Mouse (Mus musculus): ENCODE measurements around the gene Ubap2. TPM values are rescaled to one million over a fixed set of nuclear protein-coding genes. Genes with fewer than 3 reads are reported as not detected.

The Ubap2 gene
- total RNA-seq, 4 experiments from 2014 or later, result 52.5 to 65.4 (median 57.5) TPM

DNA sequence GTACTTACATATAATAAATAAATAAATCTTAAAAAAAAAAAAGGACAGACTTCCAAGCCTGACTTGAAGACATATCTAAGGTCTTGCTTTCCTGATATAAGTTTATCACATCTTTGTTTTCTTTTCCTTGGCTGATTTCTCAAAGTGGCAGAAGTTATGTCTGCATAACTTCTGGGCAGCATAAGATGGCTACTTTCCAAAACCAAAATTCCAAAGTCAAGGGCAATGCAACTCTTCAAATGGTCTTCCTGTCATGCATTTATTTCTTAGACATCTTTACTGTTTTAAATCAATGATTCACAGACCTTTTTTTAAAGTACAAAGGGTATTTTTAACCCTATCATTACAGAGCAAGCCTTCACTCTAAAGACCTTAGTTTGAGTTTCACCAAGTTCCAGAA, 14.3 kb downstream of the Ubap2 start:
- no peak for DNase-seq (ENCODE audit: low spot score)

DNA sequence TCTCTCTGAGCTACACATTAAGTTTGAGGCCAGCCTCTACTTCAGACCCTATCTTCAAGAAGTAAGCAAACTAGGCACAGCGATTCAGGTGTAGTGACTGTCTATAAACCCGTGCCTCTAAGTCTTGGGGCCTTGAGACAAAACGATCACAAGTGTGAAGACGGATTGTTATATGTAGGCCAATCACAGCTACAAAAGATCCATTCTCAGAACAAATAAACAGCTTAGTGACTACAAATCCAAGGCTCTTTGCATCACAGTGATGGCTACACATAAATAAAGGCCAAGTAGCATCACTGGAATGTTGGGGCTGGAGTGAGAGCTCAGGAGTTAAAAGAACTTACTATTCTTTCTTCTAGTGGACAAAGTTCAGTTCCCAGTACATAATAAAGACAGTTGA, 15.9 kb downstream of the Ubap2 start:
- DNase-seq (ENCODE audit: low spot score), result no peak

DNA sequence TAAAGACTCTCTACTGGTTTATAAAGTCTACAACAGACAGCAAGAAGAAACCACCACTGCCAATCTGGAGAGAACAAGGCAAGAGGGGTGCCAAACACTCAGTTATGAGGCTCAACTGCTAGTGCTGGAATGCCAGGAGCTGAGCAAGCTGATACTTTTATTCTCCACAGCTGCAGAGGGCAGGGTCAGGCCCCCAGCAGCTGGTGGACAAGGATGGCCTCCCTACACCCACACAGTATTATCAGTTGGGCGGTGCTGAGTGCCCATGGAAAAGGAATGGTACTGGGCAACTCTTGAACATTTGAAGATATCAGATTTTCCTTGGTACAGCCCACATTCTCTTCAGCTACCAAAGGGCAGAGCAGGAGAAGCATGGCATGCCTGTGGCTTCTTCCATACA, 17.2 kb downstream of the Ubap2 start:
- no peak for DNase-seq (ENCODE audit: low spot score)

DNA sequence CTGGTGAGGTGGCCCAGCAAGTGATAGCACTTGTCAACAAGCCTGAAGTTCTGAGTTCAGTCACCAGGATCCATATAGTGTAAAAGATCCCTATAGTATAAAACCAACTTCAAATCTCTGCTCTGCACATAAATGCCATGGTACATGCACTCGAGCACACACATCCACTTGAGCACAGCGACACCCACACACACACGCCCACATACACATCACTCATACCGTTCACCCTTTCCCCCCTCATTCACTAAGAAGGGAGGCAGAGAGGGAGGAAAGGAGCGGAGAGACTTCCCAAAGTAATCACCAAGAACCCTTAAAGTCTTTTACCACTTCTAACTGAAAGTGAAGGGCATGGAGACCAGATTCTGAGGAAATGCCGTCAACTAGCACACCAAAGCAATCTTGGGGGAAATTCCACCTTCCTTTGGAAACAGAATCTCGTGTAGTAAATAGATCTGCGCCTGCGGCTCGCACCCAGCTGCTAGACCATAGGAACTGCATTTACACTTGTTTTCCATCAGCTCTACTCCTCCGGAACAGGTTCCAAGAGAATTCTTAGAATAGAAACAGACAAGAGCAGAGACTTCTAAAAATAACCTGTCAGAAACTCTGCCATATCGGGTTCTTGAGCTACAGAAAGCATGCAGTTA, 19.3 kb downstream of the Ubap2 start:
- peak; percentile 39 for DNase-seq (ENCODE audit: low spot score)

DNA sequence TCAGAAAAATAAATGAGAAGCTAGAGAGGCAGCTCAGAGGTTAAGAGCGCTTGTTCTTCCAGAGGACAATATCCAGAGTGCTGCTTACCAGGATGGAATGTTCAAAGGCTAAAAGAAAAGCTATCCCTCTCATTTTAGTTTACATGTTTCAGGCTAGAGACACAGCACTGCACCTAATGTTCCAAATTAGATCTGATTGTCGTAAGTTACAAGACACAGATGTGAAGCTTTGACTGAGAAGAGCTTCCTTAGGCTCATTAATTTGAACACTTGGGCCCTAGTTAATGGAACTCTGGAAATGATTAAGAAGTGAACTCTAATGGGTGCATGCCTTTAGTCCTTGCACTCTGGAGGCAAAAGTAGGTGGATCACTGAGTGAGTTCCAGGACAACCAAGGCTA, 21.2 kb downstream of the Ubap2 start:
- no peak for DNase-seq (ENCODE audit: low spot score)

DNA sequence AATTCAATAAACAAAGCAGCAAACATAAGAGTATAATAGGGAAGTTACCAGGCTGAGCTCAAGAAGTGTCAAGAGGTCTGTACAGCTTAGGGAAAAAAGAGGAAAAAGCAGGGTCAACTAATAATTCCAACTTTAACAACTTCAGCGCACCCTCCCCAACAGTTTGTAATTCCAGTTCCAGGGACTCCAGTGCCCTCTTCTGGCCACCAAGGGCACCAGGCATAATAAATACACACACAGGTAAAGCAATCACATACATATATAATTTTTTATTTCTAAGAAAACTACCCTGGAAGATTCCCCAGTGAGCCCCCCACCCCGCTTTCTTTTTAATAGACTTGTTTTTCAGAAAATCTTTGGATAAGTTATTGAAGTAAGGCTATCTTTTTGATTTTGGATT, 29.5 kb downstream of the Ubap2 start:
- no peak for DNase-seq (ENCODE audit: low spot score)

DNA sequence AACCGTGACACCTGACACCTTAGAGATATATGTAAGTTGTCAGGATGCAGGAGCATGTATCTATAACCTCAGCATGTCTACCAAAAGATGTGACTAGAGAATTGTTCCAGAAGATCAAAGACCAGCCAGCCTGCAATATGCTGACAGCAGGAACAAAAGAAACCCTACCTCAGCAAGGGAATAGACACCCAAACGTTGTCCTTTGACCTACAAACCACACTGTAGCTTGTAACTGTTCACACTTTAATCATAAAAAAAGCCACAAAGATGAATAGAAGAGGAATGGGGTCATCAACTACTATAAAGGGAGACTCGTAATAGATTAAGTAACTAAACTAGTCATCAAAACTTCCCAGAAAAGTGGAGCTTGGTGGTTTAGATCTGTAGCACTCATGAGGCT, 34.0 kb downstream of the Ubap2 start:
- DNase-seq (ENCODE audit: low spot score), result no peak

DNA sequence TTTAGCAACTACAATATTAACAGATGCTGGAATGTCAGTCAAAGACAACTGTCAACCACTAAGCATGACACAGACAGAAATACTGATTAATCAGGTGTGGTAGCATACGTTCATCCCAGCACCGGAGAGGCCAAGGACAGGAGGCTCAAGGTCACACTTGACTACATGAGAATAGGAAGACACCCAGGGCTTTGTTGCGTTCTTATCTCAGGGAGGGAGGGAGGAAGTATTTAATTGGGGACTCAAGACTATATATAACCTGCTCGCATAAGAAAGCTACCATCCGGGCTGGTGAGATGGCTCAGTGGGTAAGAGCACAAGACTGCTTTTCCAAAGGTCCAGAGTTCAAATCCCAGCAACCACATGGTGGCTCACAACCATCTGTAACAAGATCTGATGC, 39.3 kb downstream of the Ubap2 start:
- DNase-seq (ENCODE audit: low spot score), result no peak

DNA sequence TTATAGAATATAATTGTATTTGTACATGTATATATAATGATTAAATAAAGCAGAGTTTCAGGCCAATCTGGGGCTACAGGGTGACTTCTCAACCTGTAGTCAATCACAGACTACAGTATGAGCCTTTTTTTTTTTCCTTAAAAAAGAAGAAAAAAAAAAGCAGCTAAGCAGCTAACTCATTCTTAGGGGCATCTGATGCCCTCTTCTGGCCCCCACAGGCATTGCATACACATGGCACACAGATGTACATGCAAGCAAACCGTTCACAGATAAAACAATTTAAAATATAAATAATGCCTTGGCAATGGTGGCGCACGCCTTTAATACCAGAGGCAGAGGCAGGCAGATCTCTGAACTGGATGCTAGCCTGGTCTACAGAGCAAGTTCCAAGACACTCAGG, 48.6 kb downstream of the Ubap2 start:
- DNase-seq (ENCODE audit: low spot score), result peak; percentile 6

DNA sequence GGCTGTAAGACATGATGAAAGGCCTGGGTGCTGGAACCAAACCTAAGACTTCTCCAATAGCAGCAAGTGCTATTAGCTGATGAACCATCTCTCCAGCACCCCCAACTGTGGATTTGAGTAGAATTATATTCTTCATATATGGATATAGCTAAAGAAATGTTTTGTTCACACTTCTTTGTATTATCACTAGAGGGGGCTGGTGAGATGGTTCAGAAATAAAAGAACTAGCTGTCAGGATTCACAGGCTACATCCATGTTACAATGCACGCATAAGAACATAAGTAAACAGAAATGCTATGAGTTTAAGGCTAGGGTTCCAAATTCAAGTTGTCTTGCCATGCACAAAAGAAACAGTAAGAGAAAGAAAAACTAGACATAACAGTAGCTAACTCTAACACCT, 49.5 kb downstream of the Ubap2 start:
- peak; percentile 7 for DNase-seq (ENCODE audit: low spot score)

DNA sequence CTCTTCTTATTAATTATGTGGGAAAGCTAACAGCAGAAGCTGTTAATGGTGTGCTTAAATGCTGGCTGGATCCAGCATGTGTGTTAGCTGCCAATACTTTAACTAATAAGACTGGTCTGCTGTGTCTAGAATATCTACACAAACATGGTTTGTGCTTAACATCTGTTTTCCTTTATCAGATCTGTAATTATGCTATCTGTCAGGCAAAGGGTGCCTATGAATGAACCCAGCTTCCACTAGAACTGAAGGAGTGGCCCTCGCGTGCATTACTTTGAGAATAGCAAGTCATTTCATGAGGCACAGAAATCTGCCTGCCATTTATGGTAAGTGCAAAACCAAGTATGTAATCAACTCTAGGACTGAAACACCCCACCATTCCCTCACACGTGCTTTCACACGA, 66.9 kb downstream of the Ubap2 start:
- no peak for DNase-seq (ENCODE audit: low spot score)

DNA sequence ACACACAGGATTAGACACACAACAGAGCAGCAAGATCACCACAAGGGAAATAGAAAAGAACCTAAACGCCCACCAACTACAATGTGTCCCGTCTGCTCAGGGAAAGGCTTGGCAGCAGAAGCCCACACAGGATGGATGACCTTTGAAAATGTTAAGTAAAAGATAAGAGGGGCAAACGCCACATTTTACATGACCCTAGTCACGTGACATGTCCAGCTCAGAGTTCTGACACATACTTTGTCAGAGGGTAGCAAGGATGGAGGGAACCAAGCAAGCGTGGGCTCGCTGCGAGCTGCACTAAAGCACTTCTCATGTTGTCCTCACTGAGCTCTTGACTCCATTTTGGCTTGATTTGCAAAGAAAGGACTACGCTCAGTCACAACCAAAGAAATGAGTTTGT, 69.2 kb downstream of the Ubap2 start:
- no peak for DNase-seq (ENCODE audit: low spot score)

DNA sequence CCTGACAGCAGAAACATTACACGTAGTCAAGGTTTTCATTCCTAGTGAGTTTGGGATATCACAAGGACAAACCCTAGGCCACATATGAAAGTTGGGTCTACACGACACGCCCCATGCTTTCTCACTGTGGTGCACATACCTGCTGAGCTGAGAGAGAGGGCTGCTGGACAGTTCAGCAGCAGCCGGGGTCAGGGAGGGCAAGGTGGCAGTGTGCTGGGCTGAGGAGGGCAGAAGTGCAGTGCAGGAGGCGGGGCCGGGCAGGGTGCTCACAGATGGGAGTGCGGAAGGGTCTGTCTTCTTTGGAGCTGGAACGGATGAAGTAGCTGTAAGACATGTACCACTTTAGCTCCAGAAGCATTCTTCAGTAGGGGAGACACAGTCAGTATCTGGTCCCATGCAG, 72.8 kb downstream of the Ubap2 start:
- no peak for DNase-seq (ENCODE audit: low spot score)

DNA sequence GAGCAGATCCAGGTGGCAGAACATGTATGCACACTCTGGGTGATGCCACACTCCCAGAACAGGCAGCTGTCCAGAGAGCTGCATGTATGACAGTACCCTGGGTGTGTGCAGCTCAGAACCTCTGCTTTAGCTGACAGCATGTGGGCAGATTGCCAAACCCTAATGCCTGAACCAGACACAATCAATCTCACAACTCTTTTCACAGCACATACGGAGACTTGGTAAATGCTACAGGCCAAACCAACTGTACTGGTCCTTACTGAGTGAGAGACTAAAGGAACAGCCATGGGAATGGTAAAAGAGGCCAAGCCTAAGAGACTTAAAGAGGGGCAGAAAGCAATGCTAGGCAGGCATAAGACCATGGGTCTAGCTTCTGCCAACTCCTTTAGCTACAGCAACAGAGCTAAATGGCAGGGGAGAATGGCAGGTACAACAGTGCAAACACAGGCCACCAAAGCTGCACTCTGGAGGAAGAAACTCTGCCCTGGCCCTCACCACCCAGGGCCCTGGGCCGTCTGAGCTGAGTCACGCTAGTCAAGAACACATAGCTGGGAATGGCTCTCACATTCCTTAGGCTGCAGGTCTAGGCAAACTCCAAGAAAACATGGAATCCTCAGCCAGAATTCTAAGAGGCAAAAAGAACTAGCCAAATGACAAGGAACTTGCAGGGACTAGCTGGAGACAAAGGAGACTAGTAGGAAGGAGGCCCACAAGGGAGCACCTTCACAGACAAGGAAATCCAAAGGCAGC, 77.9 kb downstream of the Ubap2 start:
- no peak for DNase-seq (ENCODE audit: low spot score)

DNA sequence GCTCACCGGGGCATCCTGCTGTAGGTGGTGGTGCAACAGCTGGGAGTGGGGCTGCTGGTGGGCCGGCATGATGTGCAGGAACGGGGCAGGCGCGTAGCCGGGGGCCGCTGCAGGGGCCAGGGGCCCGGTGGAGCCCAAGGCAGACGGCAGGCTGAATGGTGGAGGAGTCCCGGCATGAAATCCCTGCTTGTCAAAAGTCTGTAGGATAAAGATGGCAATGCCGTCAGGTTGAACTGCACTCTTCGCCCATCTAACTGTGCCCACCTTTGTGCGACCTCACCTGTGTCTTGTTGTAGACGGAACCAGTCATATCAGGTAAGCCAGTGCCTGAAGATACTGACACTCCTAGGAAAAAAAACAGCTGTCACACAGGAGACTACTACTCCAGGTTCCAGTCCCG, 79.6 kb downstream of the Ubap2 start:
- no peak for DNase-seq (ENCODE audit: low spot score)

DNA sequence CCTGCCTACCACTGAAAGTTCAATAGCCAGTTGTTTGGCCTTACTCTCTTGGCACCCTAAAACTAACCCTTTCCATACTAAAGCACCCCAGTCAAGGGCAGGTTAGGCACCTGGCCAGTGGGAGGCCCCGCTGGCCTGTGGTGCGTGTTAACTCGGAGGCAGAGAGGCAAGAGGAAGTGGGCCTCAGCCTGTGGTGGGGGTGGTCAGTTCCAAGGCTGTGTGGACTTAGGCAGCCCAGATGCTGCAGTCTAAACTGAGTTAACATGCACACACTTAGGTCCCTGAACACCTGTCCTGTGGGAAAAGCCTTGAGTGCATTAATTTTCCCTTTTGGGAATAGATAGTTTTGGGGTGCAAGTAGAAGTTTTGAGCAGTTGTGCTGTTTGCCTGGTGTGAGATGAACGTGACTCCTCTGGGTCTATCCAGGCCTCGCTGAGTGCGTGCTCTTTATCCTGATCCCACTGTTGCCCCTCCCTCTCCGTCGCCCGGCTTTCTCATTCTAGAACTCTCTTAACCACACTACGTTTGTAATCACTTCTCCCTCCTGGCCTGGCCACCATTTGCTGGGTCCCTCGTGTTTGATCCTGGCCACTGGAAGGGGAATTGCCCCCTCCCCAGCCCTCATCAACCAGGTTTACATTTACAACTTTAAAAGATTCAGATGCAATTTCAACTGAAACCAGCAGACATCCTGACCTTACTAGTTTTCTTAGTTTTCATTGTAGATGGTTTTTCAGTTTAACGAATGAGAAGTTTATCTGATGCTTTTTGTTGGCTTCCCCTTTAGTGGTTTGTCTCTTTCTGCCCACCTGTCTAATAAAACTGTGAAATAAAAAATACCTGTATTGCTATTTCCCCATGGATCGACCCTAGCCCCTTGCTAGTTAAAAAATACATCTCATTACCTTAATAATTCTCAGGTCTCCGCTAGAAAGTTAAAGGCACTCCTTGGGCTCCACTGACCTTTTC, 82.1 kb downstream of the Ubap2 start:
- DNase-seq (ENCODE audit: low spot score), result no peak

DNA sequence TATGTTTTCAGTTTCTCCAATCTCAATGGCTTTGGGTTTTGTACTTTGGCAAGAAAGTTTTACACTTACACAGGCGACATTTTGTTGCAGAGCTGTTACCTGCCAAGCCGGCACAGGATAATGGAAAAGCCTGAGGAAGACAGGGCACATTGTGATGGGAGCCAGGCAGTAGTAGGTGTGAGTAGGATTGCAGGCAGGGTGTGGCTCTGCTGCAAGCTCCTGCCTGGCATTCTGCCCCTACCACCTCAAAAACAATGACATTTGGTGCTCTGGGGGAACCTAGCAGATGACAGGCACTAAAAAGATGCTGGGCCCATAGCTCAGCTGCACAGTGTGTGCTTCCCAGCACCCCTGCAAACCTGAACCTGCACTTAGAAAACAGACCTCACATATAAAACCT, 85.1 kb downstream of the Ubap2 start:
- DNase-seq (ENCODE audit: low spot score), result no peak

DNA sequence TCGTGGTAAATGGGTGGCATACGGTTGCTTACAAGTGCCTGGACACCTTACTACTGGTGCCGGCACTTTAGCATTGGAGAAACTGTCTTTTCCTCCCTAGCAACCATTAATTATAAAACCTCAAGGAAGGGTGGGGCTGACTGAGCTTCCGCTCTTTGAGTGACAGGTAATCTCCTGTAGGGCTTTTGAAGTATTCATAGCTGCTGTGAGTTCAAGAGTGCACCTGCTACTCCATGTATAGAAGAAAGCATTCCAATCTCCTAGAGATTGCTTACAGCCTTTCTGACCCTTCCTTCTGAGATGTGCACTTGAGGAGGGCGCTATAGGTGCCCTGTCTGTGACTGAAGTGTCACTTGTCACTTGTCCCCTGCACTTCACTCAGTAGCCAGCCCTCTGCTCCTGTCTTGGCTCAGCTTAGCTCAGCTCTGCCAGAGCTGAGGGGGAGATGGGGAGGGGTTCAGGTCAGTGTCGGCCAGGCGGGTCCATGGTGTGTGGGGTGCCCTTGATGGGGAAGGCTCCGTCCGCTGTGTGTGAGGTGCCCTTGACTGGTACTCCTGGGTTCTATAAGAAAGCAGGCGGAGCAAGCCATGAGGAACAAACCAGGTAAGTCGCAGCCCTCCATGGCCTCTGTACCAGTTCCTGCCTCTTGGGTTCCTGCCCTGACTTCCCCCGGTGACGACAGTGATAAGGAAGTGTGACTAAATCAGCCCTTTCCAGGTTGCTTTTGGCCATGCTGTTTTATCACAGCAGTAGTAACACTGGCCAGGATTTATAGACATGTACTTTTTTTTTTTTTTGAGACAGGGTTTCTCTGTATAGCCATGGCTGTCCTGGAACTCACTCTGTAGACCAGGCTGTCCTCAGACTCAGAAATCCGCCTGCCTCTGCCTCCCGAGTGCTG, 94.9 kb downstream of the Ubap2 start:
- DNase-seq (ENCODE audit: low spot score), result peak; percentile 13

DNA sequence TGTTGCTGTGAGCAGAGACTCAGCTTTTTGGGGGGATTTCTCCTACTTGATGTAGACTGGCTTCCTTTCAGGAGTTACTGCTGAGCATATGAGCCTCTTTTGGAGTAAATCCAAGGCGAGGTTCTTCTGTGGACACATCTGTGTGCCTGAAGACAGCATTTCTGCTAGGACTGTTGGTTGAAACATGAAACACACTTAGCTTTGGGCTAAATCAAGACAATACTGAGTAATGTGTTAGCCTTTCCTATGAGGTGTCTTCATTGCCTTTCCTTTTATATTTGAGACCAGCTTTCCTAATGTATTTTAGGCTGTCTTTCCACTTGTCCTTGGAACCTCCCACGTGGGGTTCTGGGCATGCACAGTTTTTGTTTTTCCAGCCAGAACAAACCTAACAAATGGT, 100.3 kb downstream of the Ubap2 start:
- no peak for DNase-seq (ENCODE audit: low spot score)

DNA sequence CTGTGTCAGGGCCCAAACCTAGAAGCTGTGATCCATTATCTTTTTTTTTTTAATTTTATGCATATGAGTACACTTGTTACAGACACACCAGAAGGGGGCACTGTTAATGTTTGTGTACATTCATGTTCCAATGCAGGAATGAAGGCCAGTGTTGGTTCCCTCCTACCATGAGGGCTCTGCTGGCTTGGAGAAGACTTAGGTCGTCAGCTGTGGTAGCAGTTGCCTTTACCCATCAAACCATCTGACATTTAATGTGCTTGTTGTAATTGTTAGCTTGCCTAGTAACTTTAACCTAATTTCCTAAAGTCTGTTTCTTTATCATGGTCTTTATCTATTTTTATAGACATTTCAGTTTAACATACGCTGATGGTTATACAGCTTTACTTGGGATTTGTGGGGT, 104.0 kb downstream of the Ubap2 start:
- no peak for DNase-seq (ENCODE audit: low spot score)

DNA sequence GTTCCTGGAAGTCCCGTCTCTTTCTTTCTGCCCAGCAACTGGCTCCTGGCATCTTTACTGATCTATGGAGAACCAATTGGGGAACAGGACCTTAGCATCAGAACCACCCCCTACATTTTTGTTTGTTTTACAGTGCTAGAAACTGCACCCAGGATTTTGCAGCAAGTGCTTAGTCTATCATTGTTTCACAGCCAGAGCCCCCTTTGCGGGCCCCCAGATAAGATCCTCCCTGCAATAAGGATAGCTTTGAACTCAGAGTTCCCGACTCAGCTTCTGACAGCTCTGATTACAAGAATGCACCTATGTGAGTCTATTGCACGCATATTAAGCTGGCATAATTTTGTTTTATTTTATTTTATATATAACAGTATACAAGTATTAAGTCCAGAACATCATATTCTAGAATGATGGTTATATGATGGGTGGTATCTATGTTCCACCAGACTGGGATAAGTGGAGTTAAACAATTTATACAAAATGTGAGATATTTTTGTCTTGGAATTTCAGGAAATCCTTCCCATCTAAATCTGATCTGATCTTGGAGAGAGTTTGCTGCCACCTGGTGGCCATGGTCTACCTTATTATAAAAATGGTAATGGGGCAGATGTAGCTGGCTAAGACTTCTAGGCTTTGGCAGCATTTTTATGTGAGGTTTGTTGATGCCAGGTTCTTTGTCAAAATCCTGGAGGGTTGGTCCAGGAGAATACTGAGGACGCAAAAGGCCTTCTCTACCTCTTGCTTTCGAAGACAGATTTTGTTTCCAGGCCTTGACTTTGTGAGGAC, 109.1 kb downstream of the Ubap2 start:
- DNase-seq (ENCODE audit: low spot score), result peak; percentile 74

Measured in heart, adult 8-10 months (tissue).